Mouse (Mus musculus) lung, embryonic 14.5 days (tissue): ENCODE measurements at regions not wholly inside any gene's neighbourhood (a gene's known extent, or its start where the extent isn't known, plus 50 kb on each side); places are given as distances from the start of the nearest gene placed in this dataset.

Experiments used
- ATAC-seq: fragments of 200-750 bp; cut with Nextera tagmentation; 2 replicates; pipeline ENCODE4 v1.8.0; 2017; ENCODE audit warnings: mild to moderate bottlenecking, moderate TSS enrichment, moderate library complexity; ENCODE audit not compliant: insufficient read depth
- DNase-seq: peaks from one replicate; pipeline ENCODE4 v3.0.0-alpha.2; 2015
- H3K27ac ChIP-seq: fragments of 300-500 bp; sonication (generic); 2 replicates; pipeline ENCODE4 v1.5.1; 2014; ENCODE audit warnings: low read depth, mild to moderate bottlenecking, moderate library complexity
- H3K27me3 ChIP-seq: fragments of 300-500 bp; sonication (generic); 2 replicates; pipeline ENCODE4 v1.6.1; 2014; ENCODE audit warnings: low read length, control low read depth; ENCODE audit not compliant: insufficient read depth
- H3K36me3 ChIP-seq: fragments of 300-500 bp; sonication (generic); 2 replicates; pipeline ENCODE4 v1.6.1; 2014; ENCODE audit warnings: control low read depth; ENCODE audit not compliant: insufficient read depth
- H3K4me1 ChIP-seq: fragments of 300-500 bp; sonication (generic); 2 replicates; pipeline ENCODE4 v1.6.1; 2014; ENCODE audit warnings: antibody characterized with exemption, control low read depth; ENCODE audit not compliant: insufficient read depth
- H3K4me2 ChIP-seq: fragments of 300-500 bp; sonication (generic); 2 replicates; pipeline ENCODE4 v1.6.1; 2014; ENCODE audit warnings: mild to moderate bottlenecking
- H3K4me3 ChIP-seq: fragments of 300-500 bp; sonication (generic); 2 replicates; pipeline ENCODE4 v1.5.1; 2014; ENCODE audit warnings: low read depth, low read length
- H3K9ac ChIP-seq: fragments of 300-500 bp; sonication (generic); 2 replicates; pipeline ENCODE4 v1.6.1; 2014
- H3K9me3 ChIP-seq: fragments of 300-500 bp; sonication (generic); 2 replicates; pipeline ENCODE4 v1.6.1; 2016; ENCODE audit warnings: low read depth, low read length, control low read depth
- CTCF ChIP-seq: IDR thresholded peaks from 2 replicates; pipeline ENCODE4 v1.5.1; 2016; ENCODE audit warnings: antibody characterized with exemption, low read depth
- WGBS: fragments of 180-500 bp; shearing (Covaris S2); extraction: QIAGEN DNeasy Blood & Tissue Kit; methylation state at CpG from one replicate; pipeline ENCODE4 v1.1.7; 2014; 5-methylcytosine and 5-hydroxymethylcytosine counted together

- TF ChIP-seq CTCF: no peak
- Histone ChIP-seq H3K9ac (no peak overlapping the region), H3K4me2 (no peak overlapping the region), H3K27me3 (no peaks in the 10 kb centered on the region), H3K27ac (no peak overlapping the region), H3K9me3 (no peaks in the 10 kb centered on the region), H3K4me1 (no peaks in the 10 kb centered on the region), H3K4me3 (no peak overlapping the region), H3K36me3 (no peaks in the 10 kb centered on the region)
- ATAC-seq: no peak
- 75% methylated on average over 4 of the region's 4 CpGs for WGBS
- no peak for DNase-seq
These were observed 178.8 kb downstream of the Ipo8 start for GRCm38 (mm10) chr6:148652434-148652833.

GRCm38 (mm10) chr6:148647423-148648390 lies 183.6 kb downstream of the Ipo8 start:
- ATAC-seq (no peak), DNase-seq (no peak)
- no peak overlapping the region for H3K4me2 ChIP-seq
- WGBS: 49% methylated on average over 2 of the region's 2 CpGs
- no peaks in the 10 kb centered on the region for H3K36me3 ChIP-seq
- no peaks in the 10 kb centered on the region for H3K27me3 ChIP-seq
- no peak overlapping the region for H3K27ac ChIP-seq
- TF ChIP-seq CTCF: no peak
- no peaks in the 10 kb centered on the region for H3K4me1 ChIP-seq
- no peak overlapping the region for H3K9ac ChIP-seq
- H3K4me3 ChIP-seq: no peak overlapping the region
- no peaks in the 10 kb centered on the region for H3K9me3 ChIP-seq

GRCm38 (mm10) chr6:148640595-148640994 lies 190.7 kb downstream of the Ipo8 start:
- Histone ChIP-seq H3K9ac (no peak overlapping the region), H3K4me3 (no peak overlapping the region), H3K27ac (no peak overlapping the region), H3K9me3 (no peaks in the 10 kb centered on the region), H3K27me3 (no peaks in the 10 kb centered on the region), H3K36me3 (no peaks in the 10 kb centered on the region), H3K4me2 (no peak overlapping the region), H3K4me1 (no peaks in the 10 kb centered on the region)
- no peak for TF ChIP-seq CTCF
- WGBS: 79% methylated on average over 1 of the region's 1 CpGs
- ATAC-seq (no peak), DNase-seq (no peak)

GRCm38 (mm10) chr6:148634148-148634547 lies 190.0 kb upstream of the Tmtc1 start:
- Histone ChIP-seq H3K9me3 (no peaks in the 10 kb centered on the region), H3K27me3 (no peaks in the 10 kb centered on the region), H3K9ac (no peak overlapping the region), H3K4me1 (no peaks in the 10 kb centered on the region), H3K27ac (no peak overlapping the region), H3K36me3 (no peaks in the 10 kb centered on the region), H3K4me2 (no peak overlapping the region), H3K4me3 (no peak overlapping the region)
- ATAC-seq (no peak), DNase-seq (no peak)
- WGBS: 68% methylated on average over 2 of the region's 2 CpGs
- TF ChIP-seq CTCF: no peak

- no peak for DNase-seq
- H3K9ac ChIP-seq: no peak overlapping the region
- WGBS: 86% methylated on average over 1 of the region's 1 CpGs
- no peaks in the 10 kb centered on the region for H3K9me3 ChIP-seq
- TF ChIP-seq CTCF: no peak
- no peak overlapping the region for H3K4me2 ChIP-seq
- no peak for ATAC-seq
- H3K4me1 ChIP-seq: no peaks in the 10 kb centered on the region
- H3K27ac ChIP-seq: no peak overlapping the region
- H3K36me3 ChIP-seq: no peaks in the 10 kb centered on the region
- H3K27me3 ChIP-seq: no peaks in the 10 kb centered on the region
- H3K4me3 ChIP-seq: no peak overlapping the region
These were observed 183.0 kb upstream of the Tmtc1 start for GRCm38 (mm10) chr6:148627090-148627605.

GRCm38 (mm10) chr6:148623119-148623770 lies 179.1 kb upstream of the Tmtc1 start:
- WGBS: 51% methylated on average over 2 of the region's 2 CpGs

GRCm38 (mm10) chr6:148620034-148620433 lies 175.8 kb upstream of the Tmtc1 start:
- Histone ChIP-seq H3K9ac (no peak overlapping the region), H3K36me3 (no peaks in the 10 kb centered on the region), H3K4me3 (no peak overlapping the region), H3K4me1 (no peaks in the 10 kb centered on the region), H3K9me3 (no peaks in the 10 kb centered on the region), H3K27me3 (no peaks in the 10 kb centered on the region), H3K27ac (no peak overlapping the region), H3K4me2 (no peak overlapping the region)
- no peak for TF ChIP-seq CTCF
- WGBS: 36% methylated on average over 1 of the region's 1 CpGs
- ATAC-seq (no peak), DNase-seq (no peak)

More at GRCm38 (mm10) chr6:148623119-148623770, 179.1 kb upstream of the Tmtc1 start:
- Histone ChIP-seq H3K27ac (no peak overlapping the region), H3K9me3 (no peaks in the 10 kb centered on the region), H3K9ac (no peak overlapping the region), H3K4me2 (no peak overlapping the region), H3K4me1 (no peaks in the 10 kb centered on the region), H3K4me3 (no peak overlapping the region), H3K36me3 (no peaks in the 10 kb centered on the region), H3K27me3 (no peaks in the 10 kb centered on the region)
- peak; percentile 57 for DNase-seq
- no peak for TF ChIP-seq CTCF
- peak; percentile 68; the same call in 1 of the 2 replicates for ATAC-seq
